Mouse (Mus musculus) erythroblast, embryonic 14.5 days (primary cell): ENCODE measurements around the gene Dock6. TPM values are rescaled to one million over a fixed set of nuclear protein-coding genes. Genes with fewer than 3 reads are reported as not detected.
"Not testable (repeated sequence)": the region's sequence is repeated elsewhere in the genome, so short reads cannot be mapped to it uniquely, and the experiment has no call there.

Source experiments
- H3K27me3 ChIP-seq: 2 replicates; pipeline ENCODE4 v1.6.1; 2012; ENCODE audit warnings: inconsistent platforms; ENCODE audit not compliant: control insufficient read depth
- H3K36me3 ChIP-seq: 2 replicates; pipeline ENCODE4 v1.6.1; 2012; ENCODE audit warnings: mild to moderate bottlenecking, inconsistent platforms; ENCODE audit not compliant: control insufficient read depth
- H3K4me1 ChIP-seq: 2 replicates; pipeline ENCODE4 v1.6.1; 2012; ENCODE audit warnings: inconsistent platforms; ENCODE audit not compliant: control insufficient read depth
- H3K4me3 ChIP-seq: replicated peaks from 2 replicates; pipeline ENCODE3; 2012; ENCODE audit warnings: moderate library complexity, mild to moderate bottlenecking, inconsistent platforms
- H3K9me3 ChIP-seq: 2 replicates; pipeline ENCODE4 v1.6.1; 2012; ENCODE audit warnings: low read length, inconsistent platforms, mixed read lengths; ENCODE audit not compliant: control insufficient read depth
- GATA1 ChIP-seq: IDR thresholded peaks from 2 replicates; pipeline ENCODE4 v1.6.1; 2012; ENCODE audit warnings: low read length, inconsistent platforms, mixed read lengths
- TAL1 ChIP-seq: IDR thresholded peaks from 3 replicates; pipeline ENCODE4 v1.6.1; 2012; ENCODE audit warnings: low read length, inconsistent platforms, mixed read lengths
- polyA plus RNA-seq: library from polyadenylated mRNA; stranded (reverse); fragments of >175 nt; gene quantifications from 2 replicates; pipeline ENCODE4 v1.2.3, GENCODE M21; 2012

Dock6 gene
- polyA plus RNA-seq, 1 experiment = 0.06 TPM

- peaks cover 2% of the 10 kb centered on the region; the same call in 1 of the 2 replicates for H3K4me1 ChIP-seq
- peaks cover 2% of the 10 kb centered on the region for H3K9me3 ChIP-seq
- H3K36me3 ChIP-seq = no peaks in the 10 kb centered on the region
- no peak for TF ChIP-seq GATA1
- no peak for TF ChIP-seq TAL1
- H3K27me3 ChIP-seq = no peaks in the 10 kb centered on the region
- no peak overlapping the region for H3K4me3 ChIP-seq
Measured at GRCm38 (mm10) chr9:21865673-21866398, 13.4 kb upstream of the Dock6 start.

GRCm38 (mm10) chr9:21862181-21862580 lies 9.7 kb upstream of the Dock6 start:
- Histone ChIP-seq H3K4me1 (no peaks in the 10 kb centered on the region), H3K27me3 (no peaks in the 10 kb centered on the region), H3K4me3 (no peak overlapping the region), H3K9me3 (peaks cover 2% of the 10 kb centered on the region), H3K36me3 (no peaks in the 10 kb centered on the region)
- TF ChIP-seq GATA1 (no peak), TAL1 (no peak)

GRCm38 (mm10) chr9:21860349-21860748 lies 7.9 kb upstream of the Dock6 start:
- not testable (repeated sequence) for H3K4me3 ChIP-seq, H3K4me1 ChIP-seq, H3K9me3 ChIP-seq, H3K36me3 ChIP-seq, H3K27me3 ChIP-seq

GRCm38 (mm10) chr9:21859606-21860005 lies 7.2 kb upstream of the Dock6 start:
- no peaks in the 10 kb centered on the region for H3K27me3 ChIP-seq
- no peak for TF ChIP-seq TAL1
- no peak for TF ChIP-seq GATA1
- H3K9me3 ChIP-seq = peaks cover 2% of the 10 kb centered on the region
- H3K4me1 ChIP-seq = no peaks in the 10 kb centered on the region
- no peaks in the 10 kb centered on the region for H3K36me3 ChIP-seq
- H3K4me3 ChIP-seq = no peak overlapping the region

GRCm38 (mm10) chr9:21858084-21858483 lies 5.6 kb upstream of the Dock6 start:
- H3K9me3 ChIP-seq = peaks cover 2% of the 10 kb centered on the region
- no peak overlapping the region for H3K4me3 ChIP-seq
- H3K36me3 ChIP-seq = no peaks in the 10 kb centered on the region
- no peaks in the 10 kb centered on the region for H3K4me1 ChIP-seq
- 0 out of 2 replicates have a peak, but pooled peaks cover 2% of the 10 kb centered on the region for H3K27me3 ChIP-seq
- no peak for TF ChIP-seq GATA1
- TF ChIP-seq TAL1 = no peak

- 0 out of 2 replicates have a peak, but pooled peaks cover 2% of the 10 kb centered on the region for H3K27me3 ChIP-seq
- peaks cover 6% of the 10 kb centered on the region for H3K9me3 ChIP-seq
- TF ChIP-seq TAL1 = no peak
- TF ChIP-seq GATA1 = no peak
- no peak overlapping the region for H3K4me3 ChIP-seq
- peaks cover 5% of the 10 kb centered on the region for H3K4me1 ChIP-seq
- no peaks in the 10 kb centered on the region for H3K36me3 ChIP-seq
Measured at GRCm38 (mm10) chr9:21857501-21857900, 5.1 kb upstream of the Dock6 start.

GRCm38 (mm10) chr9:21854894-21855293 lies 2.5 kb upstream of the Dock6 start:
- 0 out of 2 replicates have a peak, but pooled peaks cover 2% of the 10 kb centered on the region for H3K27me3 ChIP-seq
- peaks cover 5% of the 10 kb centered on the region; the same call in 1 of the 2 replicates for H3K9me3 ChIP-seq
- peaks cover 15% of the 10 kb centered on the region for H3K4me1 ChIP-seq
- no peaks in the 10 kb centered on the region for H3K36me3 ChIP-seq
- no peak overlapping the region for H3K4me3 ChIP-seq
- no peak for TF ChIP-seq GATA1
- no peak for TF ChIP-seq TAL1

- TF ChIP-seq GATA1 = no peak
- TF ChIP-seq TAL1 = no peak
- no peaks in the 10 kb centered on the region for H3K36me3 ChIP-seq
- H3K9me3 ChIP-seq = peaks cover 5% of the 10 kb centered on the region; the same call in 1 of the 2 replicates
- no peak overlapping the region for H3K4me3 ChIP-seq
- H3K4me1 ChIP-seq = peaks cover 15% of the 10 kb centered on the region
- 0 out of 2 replicates have a peak, but pooled peaks cover 2% of the 10 kb centered on the region for H3K27me3 ChIP-seq
Measured at GRCm38 (mm10) chr9:21853961-21854360, 1.5 kb upstream of the Dock6 start.

- TF ChIP-seq TAL1 (no peak), GATA1 (no peak)
- Histone ChIP-seq H3K4me1 (peaks cover 18% of the 10 kb centered on the region), H3K36me3 (no peaks in the 10 kb centered on the region), H3K9me3 (peaks cover 5% of the 10 kb centered on the region; the same call in 1 of the 2 replicates), H3K4me3 (no peak overlapping the region), H3K27me3 (0 out of 2 replicates have a peak, but pooled peaks cover 2% of the 10 kb centered on the region)
Measured at GRCm38 (mm10) chr9:21851084-21851483, 1.4 kb downstream of the Dock6 start.
